Mouse (Mus musculus) lung, postnatal 0 days (tissue): ENCODE data around the gene Dock10.

Experiments used
- CTCF ChIP-seq: IDR thresholded peaks from 2 replicates; pipeline ENCODE4 v1.5.1; 2016; ENCODE audit warnings: antibody characterized with exemption, mild to moderate bottlenecking
- EP300 ChIP-seq: IDR thresholded peaks from 2 replicates; pipeline ENCODE4 v1.6.1; 2016; ENCODE audit warnings: antibody characterized with exemption, mild to moderate bottlenecking, control low read depth

GRCm38 (mm10) chr1:80512210-80512948, 245.9 kb downstream of the Dock10 start:
- peak; percentile 54 for TF ChIP-seq CTCF
- TF ChIP-seq EP300 = no peak
